Mouse (Mus musculus): ENCODE measurements around the gene Boll. TPM values are rescaled to one million over a fixed set of nuclear protein-coding genes. Genes with fewer than 3 reads are reported as not detected.

Gene Boll
- total and polyA plus RNA-seq, 3 experiments = not detected

DNA sequence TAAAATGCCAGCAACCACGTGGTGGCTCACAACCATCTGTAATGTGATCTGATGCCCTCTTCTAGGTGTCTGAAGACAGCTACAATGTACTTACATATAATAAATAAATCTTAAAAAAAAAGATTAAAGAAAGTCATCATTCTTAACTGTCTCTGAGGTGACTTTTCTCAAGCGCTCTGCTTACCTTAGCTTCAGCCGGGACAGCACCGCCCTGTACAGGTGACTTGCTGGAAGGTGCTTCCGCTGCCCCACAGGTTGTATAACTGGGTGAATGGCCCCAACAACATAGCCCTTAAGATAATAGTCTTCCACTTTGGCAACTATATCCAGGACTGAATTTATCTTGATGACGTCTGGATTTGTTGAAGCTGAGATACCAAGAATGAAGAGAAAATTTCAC, 149.3 kb downstream of the Boll start:
- dilution Hi-C loops (cut with MboI; ENCODE audit: extremely low pct_ligation_motif_present, extremely low pct_unique_long_range_greater_than_20kb, low sequenced_read_pairs) (no loop called here), in situ Hi-C loops (cut with MboI; ENCODE audit: low pct_ligation_motif_present, low pct_unique_long_range_greater_than_20kb, low sequenced_read_pairs) (no loop called here)
- TF ChIP-seq MXI1 (IDR thresholded peaks at IDR 0.05; ENCODE audit: low read depth, low read length) = no peak
- no peak for TF ChIP-seq USF1 (IDR thresholded peaks at IDR 0.05; ENCODE audit: low read depth, low read length)
- TF ChIP-seq ETS1 (conservative IDR thresholded peaks at IDR 0.05; ENCODE audit: low read depth, low read length) = no peak
- no peak for TF ChIP-seq E2F4 (IDR thresholded peaks at IDR 0.05; ENCODE audit: insufficient replicate concordance, low read depth, low read length)
- no peak for TF ChIP-seq MEF2A (IDR thresholded peaks at IDR 0.05; ENCODE audit: borderline replicate concordance, low read depth, low read length)
- TF ChIP-seq KAT2A (IDR thresholded peaks at IDR 0.05; ENCODE audit: insufficient replicate concordance, low read length) = no peak
- no peak for TF ChIP-seq PAX5 (IDR thresholded peaks at IDR 0.05; ENCODE audit: low read length)
- no peak for TF ChIP-seq USF2 (conservative IDR thresholded peaks at IDR 0.05; ENCODE audit: low read depth, low read length)
- no peak for TF ChIP-seq MYC (IDR thresholded peaks at IDR 0.05; ENCODE audit: low read depth, low read length)
- TF ChIP-seq EP300 (IDR thresholded peaks at IDR 0.05; ENCODE audit: low read length) = no peak
- no peak for TF ChIP-seq RAD21 (IDR thresholded peaks at IDR 0.05; ENCODE audit: low read depth, low read length)
- no peak for TF ChIP-seq TCF12 (IDR thresholded peaks at IDR 0.05; ENCODE audit: low read depth, low read length)
- TF ChIP-seq CHD2 (IDR thresholded peaks at IDR 0.05; ENCODE audit: low read length) = no peak
- no peak for TF ChIP-seq MAFK (IDR thresholded peaks at IDR 0.05; ENCODE audit: insufficient replicate concordance, low read length)
- no peak for TF ChIP-seq POLR2AphosphoS2 (IDR thresholded peaks at IDR 0.05; ENCODE audit: low read depth, low read length)
- no peak for TF ChIP-seq IRF4 (IDR thresholded peaks at IDR 0.05; ENCODE audit: low read depth, low read length)
- H3K9ac ChIP-seq (ENCODE audit: insufficient read depth, low read depth) = no peak overlapping the region
- no peaks in the 10 kb centered on the region for H3K79me2 ChIP-seq (replicated peaks; ENCODE audit: control insufficient read depth, extremely low read depth, insufficient read depth, poor library complexity, severe bottlenecking)
- H3K4me2 ChIP-seq (ENCODE audit: insufficient read depth, low read depth, poor library complexity, severe bottlenecking) = no peak overlapping the region
- no peak overlapping the region for H3K27ac ChIP-seq (ENCODE audit: insufficient read depth, low read depth)
- H3K4me3 ChIP-seq (replicated peaks in 1 of 3; ENCODE audit: low read depth in 2 of 3, low read length in 2 of 3, poor library complexity in 1 of 3) = no peak overlapping the region
- no peaks in the 10 kb centered on the region for H3K9me3 ChIP-seq (replicated peaks; ENCODE audit: low read length)
- no peaks in the 10 kb centered on the region for H3K27me3 ChIP-seq (replicated peaks)
- H3K4me1 ChIP-seq (ENCODE audit: control insufficient read depth in 1 of 2, insufficient read depth in 2 of 2) = peaks cover 2 to 12% of the 10 kb centered on the region in 2 experiments; a peak in 3 of 4 replicates
- DNase-seq (ENCODE audit: extremely low read depth) = no peak
- H3K36me3 ChIP-seq (replicated peaks in 1 of 2; ENCODE audit: control insufficient read depth in 1 of 2, insufficient read depth in 1 of 2, low read length in 1 of 2) = no peaks in the 10 kb centered on the region

GRCm38 (mm10) chr1:55213475-55213874, 149.8 kb downstream of the Boll start:
- Histone ChIP-seq H3K4me2 (ENCODE audit: insufficient read depth, low read depth, poor library complexity, severe bottlenecking) (no peak overlapping the region), H3K9ac (ENCODE audit: insufficient read depth, low read depth) (no peak overlapping the region), H3K27me3 (replicated peaks) (no peaks in the 10 kb centered on the region), H3K36me3 (replicated peaks in 1 of 2; ENCODE audit: control insufficient read depth in 1 of 2, insufficient read depth in 1 of 2, low read length in 1 of 2) (no peaks in the 10 kb centered on the region), H3K4me3 (replicated peaks in 1 of 3; ENCODE audit: low read depth in 2 of 3, low read length in 2 of 3, poor library complexity in 1 of 3) (no peak overlapping the region), H3K27ac (ENCODE audit: insufficient read depth, low read depth) (no peak overlapping the region), H3K79me2 (replicated peaks; ENCODE audit: control insufficient read depth, extremely low read depth, insufficient read depth, poor library complexity, severe bottlenecking) (no peaks in the 10 kb centered on the region), H3K4me1 (ENCODE audit: control insufficient read depth in 1 of 2, insufficient read depth in 2 of 2) (peaks cover 2 to 14% of the 10 kb centered on the region in 2 experiments; a peak in 3 of 4 replicates), H3K9me3 (replicated peaks; ENCODE audit: low read length) (no peaks in the 10 kb centered on the region)
- TF ChIP-seq RAD21 (IDR thresholded peaks at IDR 0.05; ENCODE audit: low read depth, low read length) (no peak), PAX5 (IDR thresholded peaks at IDR 0.05; ENCODE audit: low read length) (no peak), POLR2A (IDR thresholded peaks at IDR 0.05; ENCODE audit: low read depth, low read length) (no peak), SMC3 (IDR thresholded peaks at IDR 0.05; ENCODE audit: low read depth, low read length) (no peak), RCOR1 (conservative IDR thresholded peaks at IDR 0.05; ENCODE audit: low read depth, low read length) (no peak), MXI1 (IDR thresholded peaks at IDR 0.05; ENCODE audit: low read depth, low read length) (no peak), JUND (conservative IDR thresholded peaks at IDR 0.05; ENCODE audit: low read depth, low read length) (no peak)
- dilution Hi-C loops (cut with MboI; ENCODE audit: extremely low pct_ligation_motif_present, extremely low pct_unique_long_range_greater_than_20kb, low sequenced_read_pairs) = no loop called here
- DNase-seq (ENCODE audit: extremely low read depth) = no peak
- in situ Hi-C loops (cut with MboI; ENCODE audit: low pct_ligation_motif_present, low pct_unique_long_range_greater_than_20kb, low sequenced_read_pairs) = no loop called here

Measured in CH12.LX (cell line).